In genomic region chr2:19049341-19049740, GRCm38 (mm10) we compare ENCODE assay signal across 13 mouse cellular contexts. TPM values are rescaled to one million over a fixed set of nuclear protein-coding genes. Genes with fewer than 3 reads are reported as not detected.
"Had no signal": no experiment of that assay in that cellular context is flagged by ENCODE, and none has a peak within 500 bp of the region (broad histone marks: within the 10 kb centered on the region; RNA-seq: fewer than 3 reads in every experiment).

No protein-coding gene starts in this region.

- H3K4me3 ChIP-seq: intestine, embryonic 15.5 days; kidney, embryonic 15.5 days; left cerebral cortex, adult 2 months; limb, embryonic 15.5 days; liver, embryonic 13.5 days; midbrain, embryonic 12.5 days; myocyte; neural tube, embryonic 12.5 days had no signal

- DNase-seq: kidney, adult 2 months; kidney, postnatal 14 days; liver, embryonic 13.5 days; lung, adult 18-20 months; thymus, adult 18-20 months had no signal

- H3K9ac ChIP-seq: intestine, embryonic 15.5 days; kidney, embryonic 15.5 days; limb, embryonic 15.5 days; liver, embryonic 13.5 days; midbrain, embryonic 12.5 days; neural tube, embryonic 12.5 days had no signal

- H3K4me2 ChIP-seq: kidney, embryonic 15.5 days; liver, embryonic 13.5 days; midbrain, embryonic 12.5 days; neural tube, embryonic 12.5 days had no signal

- ATAC-seq: intestine, embryonic 15.5 days had no signal

- H3K9me3 ChIP-seq: intestine, embryonic 15.5 days; kidney, embryonic 15.5 days; limb, embryonic 15.5 days; liver, embryonic 13.5 days; midbrain, embryonic 12.5 days; neural tube, embryonic 12.5 days had no signal

- H3K27me3 ChIP-seq: intestine, embryonic 15.5 days; kidney, embryonic 15.5 days; limb, embryonic 15.5 days; liver, embryonic 13.5 days; midbrain, embryonic 12.5 days; neural tube, embryonic 12.5 days had no signal

- H3K36me3 ChIP-seq: intestine, embryonic 15.5 days; kidney, embryonic 15.5 days; limb, embryonic 15.5 days; liver, embryonic 13.5 days; midbrain, embryonic 12.5 days; neural tube, embryonic 12.5 days had no signal

- H3K27ac ChIP-seq: left cerebral cortex, adult 2 months; limb, embryonic 15.5 days; liver, embryonic 13.5 days; midbrain, embryonic 12.5 days; neural tube, embryonic 12.5 days had no signal

- H3K4me1 ChIP-seq: intestine, embryonic 15.5 days; limb, embryonic 15.5 days; liver, embryonic 13.5 days; midbrain, embryonic 12.5 days; neural tube, embryonic 12.5 days had no signal

RNA-seq across cellular contexts. Expression of gene 4930426L09Rik, which starts 51.2 kb away (rescaled TPM):
- polyA plus RNA-seq: lung, embryonic 16.5 days had no signal
